Mouse (Mus musculus) NIH3T3 (cell line): ENCODE measurements around the gene Ace3.
"Not testable (repeated sequence)": the region's sequence is repeated elsewhere in the genome, so short reads cannot be mapped to it uniquely, and the experiment has no call there.

Experiments
- DNase-seq: peaks from one replicate; pipeline ENCODE4 v3.0.0-alpha.2; 2012; ENCODE audit warnings: low read depth

The Ace3 gene

GRCm38 (mm10) chr11:105978634-105979033 lies 15.8 kb upstream of the Ace3 start:
- no peak for DNase-seq

GRCm38 (mm10) chr11:105984452-105984851 lies 10.0 kb upstream of the Ace3 start:
- peak; percentile 66 for DNase-seq

- DNase-seq: no peak
Measured at GRCm38 (mm10) chr11:105987446-105987845, 7.0 kb upstream of the Ace3 start.

- DNase-seq: no peak
Measured at GRCm38 (mm10) chr11:105989446-105989845, 5.0 kb upstream of the Ace3 start.

GRCm38 (mm10) chr11:105990231-105990630 lies 4.2 kb upstream of the Ace3 start:
- DNase-seq: peak; percentile 8

GRCm38 (mm10) chr11:106000062-106000461 lies 5.6 kb downstream of the Ace3 start:
- DNase-seq: no peak

- DNase-seq: peak; percentile 63
Measured at GRCm38 (mm10) chr11:106001718-106002117, 7.2 kb downstream of the Ace3 start.

GRCm38 (mm10) chr11:106004576-106004975 lies 10.1 kb downstream of the Ace3 start:
- DNase-seq: no peak

GRCm38 (mm10) chr11:106005970-106006369 lies 11.5 kb downstream of the Ace3 start:
- no peak for DNase-seq

GRCm38 (mm10) chr11:106007821-106008220 lies 13.3 kb downstream of the Ace3 start, which contains the start of gene Kcnh6:
Gene Kcnh6 (plus strand): TSS chr11:106008124.
- peak; percentile 86 for DNase-seq

- DNase-seq: no peak
Measured at GRCm38 (mm10) chr11:106012711-106013110, 18.2 kb downstream of the Ace3 start.

GRCm38 (mm10) chr11:106013556-106014225 lies 19.2 kb downstream of the Ace3 start:
- DNase-seq: peak; percentile 84

- DNase-seq: no peak
Measured at GRCm38 (mm10) chr11:106016440-106016839, 22.0 kb downstream of the Ace3 start.

GRCm38 (mm10) chr11:106020051-106020763 lies 25.7 kb downstream of the Ace3 start:
- DNase-seq: peak; percentile 46

- DNase-seq: no peak
Measured at GRCm38 (mm10) chr11:106025774-106026173, 31.3 kb downstream of the Ace3 start.

GRCm38 (mm10) chr11:106026465-106027151 lies 32.1 kb downstream of the Ace3 start:
- peak; percentile 82 for DNase-seq

- DNase-seq: no peak
Measured at GRCm38 (mm10) chr11:106027607-106028006, 33.1 kb downstream of the Ace3 start.

- DNase-seq: not testable (repeated sequence)
Measured at GRCm38 (mm10) chr11:106032074-106032473, 37.6 kb downstream of the Ace3 start.

- no peak for DNase-seq
Measured at GRCm38 (mm10) chr11:106033491-106033919, 39.0 kb downstream of the Ace3 start.

GRCm38 (mm10) chr11:106034986-106035385 lies 40.5 kb downstream of the Ace3 start:
- DNase-seq: no peak

GRCm38 (mm10) chr11:106036548-106037417 lies 42.3 kb downstream of the Ace3 start, which contains the start of gene Dcaf7:
Gene Dcaf7 (plus strand): TSS chr11:106036872.
- peak; percentile 98 for DNase-seq

GRCm38 (mm10) chr11:106037418-106037751 lies 42.9 kb downstream of the Ace3 start:
- peak; percentile 63 for DNase-seq
